Comparison of ENCODE assay signal across 8 mouse cellular contexts in genomic region chr6:127561231-127562020, GRCm38 (mm10). TPM values are rescaled to one million over a fixed set of nuclear protein-coding genes. Genes with fewer than 3 reads are reported as not detected.
A peak's percentile ranks its signal among the peaks of the same experiment; 100 is the strongest.
DNase-seq lines count a peak whose midpoint lies in the region; ATAC-seq lines count a peak whose summit lies in the region.

TSS of gene Cracr2a (plus strand) at chr6:127561338.

- DNase-seq in ZHBTc4 (ENCODE audit: low read depth, low spot score), result peak; percentile 91
- peak; percentile 48 to 76 for DNase-seq in cerebellum, postnatal 4 days (ENCODE audit: low spot score in 2 of 2)
- DNase-seq in frontal cortex, postnatal 36 days (ENCODE audit: low spot score in 2 of 2), result peak; percentile 70 to 76
- peak; percentile 74 for DNase-seq in hindbrain, embryonic 14.5 days (ENCODE audit: low spot score)
- peak; percentile 61 for DNase-seq in left cerebral cortex, adult 11 months (ENCODE audit: low spot score)
- peak; percentile 92 for DNase-seq in lung, postnatal 36 days
- DNase-seq in retina, postnatal 1 day, result peak; percentile 86
- DNase-seq in thymus, postnatal 4 days, result peak; percentile 95

- H3K4me1 ChIP-seq in hindbrain, embryonic 14.5 days (replicated peaks; ENCODE audit: control insufficient read depth, insufficient read depth, low read length), result peaks cover 8% of the 10 kb centered on the region

- 1% methylated on average over 22 of the region's 22 CpGs for WGBS in hindbrain, embryonic 14.5 days

- no peak within 1 kb of the TSS for H3K27ac ChIP-seq in hindbrain, embryonic 14.5 days

- peak within 1 kb of the TSS; percentile 79 for H3K4me2 ChIP-seq in hindbrain, embryonic 14.5 days (replicated peaks)

- H3K36me3 ChIP-seq in hindbrain, embryonic 14.5 days (replicated peaks; ENCODE audit: control insufficient read depth, insufficient read depth), result no peaks in the 10 kb centered on the region

- H3K9me3 ChIP-seq in hindbrain, embryonic 14.5 days (ENCODE audit: control insufficient read depth, low read length), result no peaks in the 10 kb centered on the region

- H3K4me3 ChIP-seq in hindbrain, embryonic 14.5 days (replicated peaks; ENCODE audit: low read length), result peak within 1 kb of the TSS; percentile 38

- peak within 1 kb of the TSS; percentile 57 for H3K9ac ChIP-seq in hindbrain, embryonic 14.5 days

- 0 out of 2 replicates have a peak, but pooled peaks cover 3% of the 10 kb centered on the region for H3K27me3 ChIP-seq in hindbrain, embryonic 14.5 days (ENCODE audit: control insufficient read depth, insufficient read depth, low read length)

- ATAC-seq in hindbrain, embryonic 14.5 days (ENCODE audit: low FRiP score), result peak; percentile 84

RNA-seq across cellular contexts. Expression of gene Cracr2a, which starts in this region (rescaled TPM):
- 0.43 and 0.94 TPM in 2 replicates for polyA plus RNA-seq in hindbrain, embryonic 14.5 days (2014; fragmentation: Nextera tagmentation; extraction: Ambion mirVana)

Comparison
In these comparisons a context has a peak if more than half of its experiments do, and no peak if none do; other contexts are left out.
1. Peak in DNase-seq, ATAC-seq, H3K4me3 ChIP-seq, H3K9ac ChIP-seq and H3K4me2 ChIP-seq in hindbrain, embryonic 14.5 days; RNA of the gene not detected or under 1 TPM.